Mouse (Mus musculus) midbrain, embryonic 16.5 days (tissue): Measurements from ENCODE around the gene Dctn5. TPM values are rescaled to one million over a fixed set of nuclear protein-coding genes. Genes with fewer than 3 reads are reported as not detected.
A peak's percentile ranks its signal among the peaks of the same experiment; 100 is the strongest.
"Not testable (repeated sequence)": the region's sequence is repeated elsewhere in the genome, so short reads cannot be mapped to it uniquely, and the experiment has no call there.

Source experiments
- ATAC-seq: fragments of 200-750 bp; cut with Nextera tagmentation; 2 replicates; pipeline ENCODE4 v1.8.0; 2017; ENCODE audit warnings: moderate TSS enrichment
- H3K27ac ChIP-seq: fragments of 300-500 bp; sonication (generic); 2 replicates; pipeline ENCODE4 v1.5.1; 2014; ENCODE audit warnings: mild to moderate bottlenecking, low read length, mixed read lengths
- H3K27me3 ChIP-seq: fragments of 300-500 bp; sonication (generic); 2 replicates; pipeline ENCODE4 v1.6.1; 2014; ENCODE audit warnings: low read depth, low read length, mixed read lengths; ENCODE audit not compliant: control insufficient read depth, insufficient read depth
- H3K36me3 ChIP-seq: fragments of 300-500 bp; sonication (generic); 2 replicates; pipeline ENCODE4 v1.6.1; 2014; ENCODE audit warnings: mild to moderate bottlenecking, low read length, moderate library complexity, mixed read lengths; ENCODE audit not compliant: control insufficient read depth, insufficient read depth
- H3K4me1 ChIP-seq: fragments of 300-500 bp; sonication (generic); 2 replicates; pipeline ENCODE4 v1.6.1; 2014; ENCODE audit warnings: mild to moderate bottlenecking, low read length, mixed read lengths; ENCODE audit not compliant: control insufficient read depth, insufficient read depth
- H3K4me2 ChIP-seq: fragments of 300-500 bp; sonication (generic); 2 replicates; pipeline ENCODE4 v1.6.1; 2014; ENCODE audit warnings: mild to moderate bottlenecking, low read length, mixed read lengths
- H3K4me3 ChIP-seq: fragments of 300-500 bp; sonication (generic); 2 replicates; pipeline ENCODE4 v1.5.1; 2014; ENCODE audit warnings: low read depth, mild to moderate bottlenecking, low read length, moderate library complexity, mixed read lengths
- H3K9ac ChIP-seq: fragments of 300-500 bp; sonication (generic); 2 replicates; pipeline ENCODE4 v1.6.1; 2014; ENCODE audit warnings: low read depth, low read length, mixed read lengths
- H3K9me3 ChIP-seq: fragments of 300-500 bp; sonication (generic); replicated peaks from 2 replicates; pipeline ENCODE4 v1.6.1; 2014; ENCODE audit warnings: mild to moderate bottlenecking, low read length, mixed read lengths; ENCODE audit not compliant: control insufficient read depth, poor library complexity, severe bottlenecking
- WGBS: fragments of 180-500 bp; shearing (Covaris S2); extraction: QIAGEN DNeasy Blood & Tissue Kit; methylation state at CpG from one replicate; pipeline ENCODE4 v1.1.7; 2014; 5-methylcytosine and 5-hydroxymethylcytosine counted together
- polyA plus RNA-seq: library from polyadenylated mRNA; unstranded; fragments of >200 nt; fragmentation: Nextera tagmentation; extraction: Ambion mirVana; gene quantifications from 2 replicates; pipeline ENCODE4 v1.2.1, GENCODE M21; 2015

The Dctn5 gene
- polyA plus RNA-seq, result 163 and 169 TPM in 2 replicates

- peak within 1 kb of the TSS; percentile 88 for H3K4me2 ChIP-seq
- no peaks in the 10 kb centered on the region for H3K9me3 ChIP-seq
- H3K27me3 ChIP-seq, result no peaks in the 10 kb centered on the region
- ATAC-seq, result peak; percentile 97
- WGBS, result under 1% methylated on average over 54 of the region's 54 CpGs
- peak within 1 kb of the TSS; percentile 82 for H3K27ac ChIP-seq
- peak within 1 kb of the TSS; percentile 93 for H3K4me3 ChIP-seq
- peaks cover 4% of the 10 kb centered on the region; the same call in 1 of the 2 replicates for H3K36me3 ChIP-seq
- H3K9ac ChIP-seq, result peak within 1 kb of the TSS; percentile 86
- H3K4me1 ChIP-seq, result peaks cover 11% of the 10 kb centered on the region
Observed at GRCm38 (mm10) chr7:122132497-122133337, at the start of gene Dctn5, which contains the start of gene Palb2. Dctn5 (plus strand) TSS chr7:122133041. Palb2 (minus strand) TSS chr7:122132985.

- Histone ChIP-seq H3K4me1 (no peaks in the 10 kb centered on the region), H3K36me3 (peaks cover 31% of the 10 kb centered on the region), H3K4me2 (no peak overlapping the region), H3K9me3 (no peaks in the 10 kb centered on the region), H3K9ac (no peak overlapping the region), H3K4me3 (no peak overlapping the region), H3K27ac (no peak overlapping the region), H3K27me3 (no peaks in the 10 kb centered on the region)
- ATAC-seq, result no peak
- 93% methylated on average over 11 of the region's 11 CpGs for WGBS
Observed at GRCm38 (mm10) chr7:122087195-122087982, 45.5 kb upstream of the Dctn5 start.

- ATAC-seq, result no peak
- H3K36me3 ChIP-seq, result peaks cover 36% of the 10 kb centered on the region
- WGBS, result 94% methylated on average over 2 of the region's 2 CpGs
Observed at GRCm38 (mm10) chr7:122094564-122095330, 38.1 kb upstream of the Dctn5 start.

GRCm38 (mm10) chr7:122098009-122098408, 34.8 kb upstream of the Dctn5 start:
- H3K4me2 ChIP-seq, result no peak overlapping the region
- H3K4me1 ChIP-seq, result peaks cover 18% of the 10 kb centered on the region
- H3K4me3 ChIP-seq, result no peak overlapping the region
- H3K27me3 ChIP-seq, result no peaks in the 10 kb centered on the region
- H3K9me3 ChIP-seq, result no peaks in the 10 kb centered on the region
- 96% methylated on average over 3 of the region's 3 CpGs for WGBS
- ATAC-seq, result no peak
- H3K36me3 ChIP-seq, result peaks cover 21% of the 10 kb centered on the region
- H3K27ac ChIP-seq, result no peak overlapping the region
- no peak overlapping the region for H3K9ac ChIP-seq

More at GRCm38 (mm10) chr7:122094564-122095330, 38.1 kb upstream of the Dctn5 start:
- Histone ChIP-seq H3K27me3 (no peaks in the 10 kb centered on the region), H3K9me3 (no peaks in the 10 kb centered on the region), H3K27ac (no peak overlapping the region), H3K4me2 (no peak overlapping the region), H3K9ac (no peak overlapping the region), H3K4me1 (peaks cover 6% of the 10 kb centered on the region; the same call in 1 of the 2 replicates), H3K4me3 (no peak overlapping the region)

- Histone ChIP-seq H3K4me2 (0 out of 2 replicates have a peak overlapping the region, but pooled peaks have one; percentile 12), H3K27ac (no peak overlapping the region), H3K4me3 (no peak overlapping the region), H3K9ac (no peak overlapping the region), H3K4me1 (peaks cover 18% of the 10 kb centered on the region), H3K9me3 (no peaks in the 10 kb centered on the region), H3K27me3 (no peaks in the 10 kb centered on the region), H3K36me3 (peaks cover 21% of the 10 kb centered on the region)
- ATAC-seq, result no peak
- WGBS, result 57% methylated on average over 4 of the region's 4 CpGs
Observed at GRCm38 (mm10) chr7:122099222-122099621, 33.6 kb upstream of the Dctn5 start.

- peak overlapping the region; percentile 75 for H3K4me3 ChIP-seq
- not testable (repeated sequence) for H3K36me3 ChIP-seq, H3K27me3 ChIP-seq, H3K9me3 ChIP-seq
- H3K9ac ChIP-seq, result peak overlapping the region; percentile 87
- H3K4me2 ChIP-seq, result peak overlapping the region; percentile 88
- peak overlapping the region; percentile 73 for H3K27ac ChIP-seq
- peaks cover 18% of the 10 kb centered on the region for H3K4me1 ChIP-seq
- peak; percentile 79 for ATAC-seq
- WGBS, result 8% methylated on average over 21 of the region's 28 CpGs
Observed at GRCm38 (mm10) chr7:122101014-122101746, 31.7 kb upstream of the Dctn5 start.

- ATAC-seq, result peak; percentile 99
- Histone ChIP-seq H3K4me2 (peak within 1 kb of the TSS; percentile 88), H3K4me1 (peaks cover 18% of the 10 kb centered on the region), H3K4me3 (peak within 1 kb of the TSS; percentile 75), H3K36me3 (peaks cover 4% of the 10 kb centered on the region; the same call in 1 of the 2 replicates), H3K27ac (peak within 1 kb of the TSS; percentile 73), H3K9ac (peak within 1 kb of the TSS; percentile 87), H3K9me3 (no peaks in the 10 kb centered on the region), H3K27me3 (no peaks in the 10 kb centered on the region)
- 0% methylated on average over 37 of the region's 43 CpGs for WGBS
Observed at GRCm38 (mm10) chr7:122101747-122102244, 31.0 kb upstream of the Dctn5 start, which contains the start of gene Ndufab1. Ndufab1 (minus strand) TSS chr7:122101886.

GRCm38 (mm10) chr7:122108206-122108605, 24.6 kb upstream of the Dctn5 start:
- Histone ChIP-seq H3K4me2 (no peak overlapping the region), H3K4me1 (no peaks in the 10 kb centered on the region), H3K4me3 (no peak overlapping the region), H3K36me3 (no peaks in the 10 kb centered on the region), H3K27me3 (no peaks in the 10 kb centered on the region), H3K9ac (no peak overlapping the region), H3K9me3 (no peaks in the 10 kb centered on the region), H3K27ac (no peak overlapping the region)
- 97% methylated on average over 6 of the region's 6 CpGs for WGBS
- no peak for ATAC-seq
